Mouse (Mus musculus) brain, embryonic 14.5 days (tissue): Measurements from ENCODE around the gene Zmynd8.

Experiments
- CTCF ChIP-seq: fragments of 200-500 bp; IDR thresholded peaks from 2 replicates; pipeline ENCODE4 v1.5.1; 2012; ENCODE audit warnings: inconsistent platforms, mild to moderate bottlenecking, moderate library complexity, borderline replicate concordance; ENCODE audit not compliant: insufficient read depth, insufficient read length; ENCODE audit errors: extremely low read depth
- POLR2A ChIP-seq: fragments of 200-500 bp; IDR thresholded peaks from 2 replicates; pipeline ENCODE4 v1.6.1; 2012; ENCODE audit warnings: mild to moderate bottlenecking, inconsistent platforms, borderline replicate concordance; ENCODE audit not compliant: poor library complexity, insufficient read depth, insufficient read length, severe bottlenecking; ENCODE audit errors: extremely low read depth

- TF ChIP-seq CTCF (no peak), POLR2A (no peak)
These were observed 59.5 kb downstream of the Zmynd8 start for GRCm38 (mm10) chr2:165839317-165839652.
